Mouse (Mus musculus): ENCODE results near the gene Yaf2. TPM values are rescaled to one million over a fixed set of nuclear protein-coding genes. Genes with fewer than 3 reads are reported as not detected.

Gene Yaf2
- polyA plus RNA-seq, 1 experiment from 2014 or later, result 25.7 TPM

- 57% methylated on average over 9 of the region's 9 CpGs for WGBS (ENCODE audit: insufficient replicate concordance)
Measured at GRCm38 (mm10) chr15:93272948-93273347, 63.8 kb downstream of the Yaf2 start.

DNA sequence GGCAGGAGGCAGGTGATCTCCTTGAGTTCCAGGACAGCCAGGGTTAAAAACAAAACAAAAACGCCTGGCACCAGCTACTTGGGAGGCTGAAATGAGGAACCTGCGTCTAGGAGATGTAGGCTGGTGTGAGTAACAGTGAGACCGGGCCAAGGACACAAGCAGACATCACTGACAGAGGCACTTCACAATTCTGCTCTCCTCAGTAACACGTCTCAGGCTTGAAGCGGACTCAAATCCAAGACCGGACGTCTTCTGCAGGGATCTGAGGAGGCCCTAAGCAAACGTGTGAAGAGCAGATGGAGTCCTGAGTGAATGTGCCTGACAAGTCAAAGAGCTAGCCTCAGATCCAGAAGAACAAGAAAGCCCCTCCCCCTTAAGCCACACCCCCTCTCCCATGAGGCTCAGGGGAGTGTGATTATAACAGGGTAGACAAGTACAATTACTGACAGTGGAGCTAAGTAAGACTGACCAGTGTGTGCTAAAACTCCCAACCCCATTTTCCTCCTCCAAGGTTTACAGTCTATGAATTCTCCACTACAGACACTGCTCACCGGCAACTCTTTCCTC is 66.4 kb downstream of the Yaf2 start:
- Histone ChIP-seq H3K9ac (replicated peaks) (no peak overlapping the region), H3K4me3 (ENCODE audit: low read depth, low read length) (no peak overlapping the region), H3K9me3 (ENCODE audit: low read length) (no peaks in the 10 kb centered on the region), H3K4me1 (ENCODE audit: insufficient read depth) (peaks cover 23% of the 10 kb centered on the region), H3K4me2 (ENCODE audit: low read depth, low read length) (no peak overlapping the region), H3K36me3 (replicated peaks; ENCODE audit: insufficient read depth, low read length) (no peaks in the 10 kb centered on the region), H3K27ac (ENCODE audit: low read depth) (no peak overlapping the region), H3K27me3 (ENCODE audit: insufficient read depth, low read length) (no peaks in the 10 kb centered on the region)
- no peak for TF ChIP-seq EP300 (IDR thresholded peaks at IDR 0.05; ENCODE audit: low read depth)
- no peak for TF ChIP-seq CTCF (IDR thresholded peaks at IDR 0.05; ENCODE audit: low read depth)
- WGBS (ENCODE audit: insufficient replicate concordance), result 56% methylated on average over 9 of the region's 9 CpGs
- ATAC-seq (no peak), DNase-seq (peak; percentile 31)

More at GRCm38 (mm10) chr15:93272948-93273347, 63.8 kb downstream of the Yaf2 start:
- DNase-seq, result no peak
- ATAC-seq, result no peak
- no peak overlapping the region for H3K27ac ChIP-seq (ENCODE audit: low read depth)
- H3K27me3 ChIP-seq (ENCODE audit: insufficient read depth, low read length), result no peaks in the 10 kb centered on the region
- no peaks in the 10 kb centered on the region for H3K9me3 ChIP-seq (ENCODE audit: low read length)
- H3K4me3 ChIP-seq (ENCODE audit: low read depth, low read length), result no peak overlapping the region
- H3K9ac ChIP-seq (replicated peaks), result no peak overlapping the region
- no peak for TF ChIP-seq EP300 (IDR thresholded peaks at IDR 0.05; ENCODE audit: low read depth)
- TF ChIP-seq CTCF (IDR thresholded peaks at IDR 0.05; ENCODE audit: low read depth), result no peak
- peak overlapping the region; percentile 33 for H3K4me2 ChIP-seq (ENCODE audit: low read depth, low read length)
- no peaks in the 10 kb centered on the region for H3K36me3 ChIP-seq (replicated peaks; ENCODE audit: insufficient read depth, low read length)
- peaks cover 28% of the 10 kb centered on the region for H3K4me1 ChIP-seq (ENCODE audit: insufficient read depth)

GRCm38 (mm10) chr15:93269572-93269971 is 67.2 kb downstream of the Yaf2 start:
- Histone ChIP-seq H3K4me1 (ENCODE audit: insufficient read depth) (peaks cover 23% of the 10 kb centered on the region), H3K36me3 (replicated peaks; ENCODE audit: insufficient read depth, low read length) (no peaks in the 10 kb centered on the region), H3K4me3 (ENCODE audit: low read depth, low read length) (no peak overlapping the region), H3K4me2 (ENCODE audit: low read depth, low read length) (no peak overlapping the region), H3K9me3 (ENCODE audit: low read length) (no peaks in the 10 kb centered on the region), H3K27ac (ENCODE audit: low read depth) (no peak overlapping the region), H3K27me3 (ENCODE audit: insufficient read depth, low read length) (no peaks in the 10 kb centered on the region), H3K9ac (replicated peaks) (no peak overlapping the region)
- DNase-seq (no peak), ATAC-seq (no peak)
- WGBS (ENCODE audit: insufficient replicate concordance), result 90% methylated on average over 7 of the region's 7 CpGs
- TF ChIP-seq CTCF (IDR thresholded peaks at IDR 0.05; ENCODE audit: low read depth) (no peak), EP300 (IDR thresholded peaks at IDR 0.05; ENCODE audit: low read depth) (no peak)

DNA sequence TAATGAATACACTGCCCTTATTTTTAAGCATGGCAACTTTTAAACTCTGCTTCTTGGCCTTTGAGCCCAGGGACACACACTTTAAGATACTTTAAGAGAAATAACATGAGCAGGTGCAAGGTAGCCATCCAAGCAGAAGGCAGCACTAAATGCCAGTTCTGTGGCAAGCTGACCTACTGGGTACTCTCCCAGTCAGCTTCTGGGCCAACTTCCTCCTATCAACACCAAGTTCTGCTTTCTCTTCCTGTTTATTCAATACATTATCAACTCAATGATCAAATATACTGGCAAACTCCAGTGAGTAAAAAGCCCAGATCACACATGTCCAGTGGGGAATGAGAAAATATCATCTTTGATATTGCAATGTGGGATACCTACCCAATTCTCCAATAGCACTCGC is 68.7 kb downstream of the Yaf2 start:
- 88% methylated on average over 1 of the region's 1 CpGs for WGBS (ENCODE audit: insufficient replicate concordance)
- Histone ChIP-seq H3K4me3 (ENCODE audit: low read depth, low read length) (no peak overlapping the region), H3K9me3 (ENCODE audit: low read length) (no peaks in the 10 kb centered on the region), H3K9ac (replicated peaks) (no peak overlapping the region), H3K36me3 (replicated peaks; ENCODE audit: insufficient read depth, low read length) (no peaks in the 10 kb centered on the region), H3K27ac (ENCODE audit: low read depth) (no peak overlapping the region), H3K4me2 (ENCODE audit: low read depth, low read length) (no peak overlapping the region), H3K4me1 (ENCODE audit: insufficient read depth) (peaks cover 14% of the 10 kb centered on the region), H3K27me3 (ENCODE audit: insufficient read depth, low read length) (no peaks in the 10 kb centered on the region)
- TF ChIP-seq CTCF (IDR thresholded peaks at IDR 0.05; ENCODE audit: low read depth) (no peak), EP300 (IDR thresholded peaks at IDR 0.05; ENCODE audit: low read depth) (no peak)
- DNase-seq (no peak), ATAC-seq (no peak)

DNA sequence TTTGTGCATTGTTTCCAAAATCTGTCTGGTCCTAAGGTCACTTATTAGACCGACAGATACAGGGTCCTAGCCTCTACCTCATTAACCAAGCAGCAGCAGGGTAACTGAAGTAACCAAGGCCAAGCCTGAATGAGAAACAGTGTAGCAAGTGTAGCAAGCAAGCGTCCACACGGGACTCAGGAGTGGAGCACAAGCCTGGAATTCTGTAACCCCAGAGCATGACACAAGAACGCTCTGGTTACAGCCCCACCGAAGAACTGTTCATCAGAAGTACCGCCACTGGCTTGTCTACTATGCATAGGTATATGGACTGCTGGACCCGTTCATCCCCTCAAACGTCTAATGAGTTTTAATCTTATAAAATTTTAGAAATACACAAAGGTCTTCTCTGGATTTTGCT is 69.3 kb downstream of the Yaf2 start:
- Histone ChIP-seq H3K9ac (replicated peaks) (no peak overlapping the region), H3K4me2 (ENCODE audit: low read depth, low read length) (no peak overlapping the region), H3K4me3 (ENCODE audit: low read depth, low read length) (no peak overlapping the region), H3K27me3 (ENCODE audit: insufficient read depth, low read length) (no peaks in the 10 kb centered on the region), H3K27ac (ENCODE audit: low read depth) (no peak overlapping the region), H3K36me3 (replicated peaks; ENCODE audit: insufficient read depth, low read length) (no peaks in the 10 kb centered on the region), H3K4me1 (ENCODE audit: insufficient read depth) (peaks cover 13% of the 10 kb centered on the region), H3K9me3 (ENCODE audit: low read length) (no peaks in the 10 kb centered on the region)
- TF ChIP-seq EP300 (IDR thresholded peaks at IDR 0.05; ENCODE audit: low read depth) (no peak), CTCF (IDR thresholded peaks at IDR 0.05; ENCODE audit: low read depth) (no peak)
- WGBS (ENCODE audit: insufficient replicate concordance), result 76% methylated on average over 8 of the region's 8 CpGs
- DNase-seq, result no peak
- no peak for ATAC-seq

- Histone ChIP-seq H3K9me3 (ENCODE audit: low read length) (no peaks in the 10 kb centered on the region), H3K27me3 (ENCODE audit: insufficient read depth, low read length) (no peaks in the 10 kb centered on the region), H3K4me2 (ENCODE audit: low read depth, low read length) (no peak overlapping the region), H3K4me3 (ENCODE audit: low read depth, low read length) (no peak overlapping the region), H3K4me1 (ENCODE audit: insufficient read depth) (peaks cover 13% of the 10 kb centered on the region), H3K9ac (replicated peaks) (no peak overlapping the region), H3K27ac (ENCODE audit: low read depth) (no peak overlapping the region), H3K36me3 (replicated peaks; ENCODE audit: insufficient read depth, low read length) (0 out of 2 replicates have a peak, but pooled peaks cover 2% of the 10 kb centered on the region)
- no peak for DNase-seq
- 92% methylated on average over 16 of the region's 16 CpGs for WGBS (ENCODE audit: insufficient replicate concordance)
- TF ChIP-seq CTCF (IDR thresholded peaks at IDR 0.05; ENCODE audit: low read depth) (no peak), EP300 (IDR thresholded peaks at IDR 0.05; ENCODE audit: low read depth) (no peak)
- ATAC-seq, result no peak
Measured at GRCm38 (mm10) chr15:93266361-93266760, 70.4 kb downstream of the Yaf2 start.

Data from liver, postnatal 0 days (tissue).